Mouse (Mus musculus) intestine, postnatal 0 days (tissue): ENCODE data around the gene Hist1h4k. TPM values are rescaled to one million over a fixed set of nuclear protein-coding genes. Genes with fewer than 3 reads are reported as not detected.
A peak's percentile ranks its signal among the peaks of the same experiment; 100 is the strongest.
"Not testable (repeated sequence)": the region's sequence is repeated elsewhere in the genome, so short reads cannot be mapped to it uniquely, and the experiment has no call there.

Experiments
- ATAC-seq: fragments of 200-750 bp; cut with Nextera tagmentation; 2 replicates; pipeline ENCODE4 v1.8.0; 2017; ENCODE audit warnings: mild to moderate bottlenecking, moderate TSS enrichment, moderate library complexity
- H3K27ac ChIP-seq: fragments of 300-500 bp; sonication (generic); 2 replicates; pipeline ENCODE4 v1.5.1; 2014; ENCODE audit warnings: mild to moderate bottlenecking, low read depth, low read length, moderate library complexity
- H3K27me3 ChIP-seq: fragments of 300-500 bp; sonication (generic); replicated peaks from 2 replicates; pipeline ENCODE4 v1.6.1; 2014; ENCODE audit warnings: low read length, mixed read lengths; ENCODE audit not compliant: control insufficient read depth, insufficient read depth
- H3K36me3 ChIP-seq: fragments of 300-500 bp; sonication (generic); 2 replicates; pipeline ENCODE4 v1.6.1; 2014; ENCODE audit warnings: mild to moderate bottlenecking, moderate library complexity; ENCODE audit not compliant: control insufficient read depth, insufficient read depth
- H3K4me1 ChIP-seq: fragments of 300-500 bp; sonication (generic); replicated peaks from 2 replicates; pipeline ENCODE4 v1.6.1; 2014; ENCODE audit warnings: antibody characterized with exemption, low read length, mixed read lengths; ENCODE audit not compliant: control insufficient read depth, insufficient read depth
- H3K4me2 ChIP-seq: fragments of 300-500 bp; sonication (generic); replicated peaks from 2 replicates; pipeline ENCODE4 v1.6.1; 2014; ENCODE audit warnings: low read depth, mild to moderate bottlenecking, moderate library complexity
- H3K4me3 ChIP-seq: fragments of 300-500 bp; sonication (generic); 2 replicates; pipeline ENCODE4 v1.5.1; 2014; ENCODE audit warnings: low read depth, low read length
- H3K9ac ChIP-seq: fragments of 300-500 bp; sonication (generic); 2 replicates; pipeline ENCODE4 v1.6.1; 2014; ENCODE audit warnings: mild to moderate bottlenecking, low read depth, low read length
- H3K9me3 ChIP-seq: fragments of 300-500 bp; sonication (generic); 2 replicates; pipeline ENCODE4 v1.6.1; 2016; ENCODE audit warnings: mixed run types; ENCODE audit not compliant: control insufficient read depth
- CTCF ChIP-seq: sonication (generic); IDR thresholded peaks from 2 replicates; pipeline ENCODE4 v1.5.1; 2016; ENCODE audit warnings: low read depth, mild to moderate bottlenecking, control low read depth, antibody characterized with exemption, moderate library complexity
- WGBS: fragments of 180-500 bp; shearing (Covaris S2); extraction: QIAGEN DNeasy Blood & Tissue Kit; methylation state at CpG from one replicate; pipeline ENCODE4 v1.1.7; 2014; 5-methylcytosine and 5-hydroxymethylcytosine counted together
- polyA plus RNA-seq: library from polyadenylated mRNA; unstranded; fragments of >200 nt; fragmentation: Nextera tagmentation; extraction: Ambion mirVana; gene quantifications from 2 replicates; pipeline ENCODE4 v1.2.1, GENCODE M21; 2015

The Hist1h4k gene
- polyA plus RNA-seq, 1 experiment from 2014 or later, result 2.1 TPM

DNA sequence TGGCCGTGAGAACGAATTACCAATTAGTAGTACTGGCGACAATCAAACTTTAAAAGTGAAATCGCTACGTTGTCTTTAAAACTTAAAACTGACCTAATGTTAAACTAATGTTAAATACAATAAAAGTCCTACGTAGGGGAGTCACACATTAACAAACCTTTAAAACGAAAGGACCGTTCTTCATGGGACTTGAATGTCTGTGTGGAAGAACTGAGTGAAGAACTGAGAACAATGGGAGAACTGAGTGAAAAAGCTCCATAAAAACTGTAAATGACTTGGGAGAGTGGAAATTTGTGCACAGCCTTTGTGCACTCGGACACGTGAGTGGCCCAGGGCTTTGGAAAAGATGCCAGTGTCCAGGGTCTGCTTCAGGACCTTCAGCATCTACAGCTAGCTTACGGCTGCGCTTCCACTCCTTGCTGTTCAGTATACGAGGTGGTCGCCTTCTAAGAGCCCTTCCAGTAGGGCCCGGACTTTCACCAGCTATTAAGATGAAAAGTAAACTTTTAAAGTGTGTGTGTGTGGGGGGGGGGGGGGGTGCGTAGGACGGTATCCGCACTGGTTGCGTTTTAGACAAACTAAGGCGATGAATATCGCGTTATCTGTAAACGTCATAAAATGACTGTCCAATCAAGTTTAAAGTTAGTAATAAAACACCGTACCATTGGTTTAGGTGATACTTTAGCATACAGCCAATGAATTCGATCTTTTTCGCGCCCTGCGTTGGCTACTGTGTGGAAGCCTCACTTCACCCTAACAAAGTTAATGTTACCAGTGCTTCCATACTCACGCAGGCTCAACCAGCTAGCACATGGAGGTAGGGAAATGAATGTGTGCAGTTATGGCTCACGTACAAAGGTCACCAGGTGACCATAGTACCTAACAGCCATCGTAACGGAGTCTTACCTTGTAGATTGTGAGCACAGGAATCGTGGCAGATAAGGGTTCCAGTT is 28.8 kb upstream of the Hist1h4k start:
- peaks cover 9% of the 10 kb centered on the region; the same call in 1 of the 2 replicates for H3K4me1 ChIP-seq
- ATAC-seq, result peak; percentile 85
- no peaks in the 10 kb centered on the region for H3K9me3 ChIP-seq
- H3K36me3 ChIP-seq, result no peaks in the 10 kb centered on the region
- H3K27me3 ChIP-seq, result no peaks in the 10 kb centered on the region
- peak overlapping the region; percentile 91 for H3K4me2 ChIP-seq
- 1% methylated on average over 33 of the region's 33 CpGs for WGBS
- peak overlapping the region; percentile 67 for H3K9ac ChIP-seq
- H3K4me3 ChIP-seq, result peak overlapping the region; percentile 54
- no peak for TF ChIP-seq CTCF
- H3K27ac ChIP-seq, result peak overlapping the region; percentile 69

DNA sequence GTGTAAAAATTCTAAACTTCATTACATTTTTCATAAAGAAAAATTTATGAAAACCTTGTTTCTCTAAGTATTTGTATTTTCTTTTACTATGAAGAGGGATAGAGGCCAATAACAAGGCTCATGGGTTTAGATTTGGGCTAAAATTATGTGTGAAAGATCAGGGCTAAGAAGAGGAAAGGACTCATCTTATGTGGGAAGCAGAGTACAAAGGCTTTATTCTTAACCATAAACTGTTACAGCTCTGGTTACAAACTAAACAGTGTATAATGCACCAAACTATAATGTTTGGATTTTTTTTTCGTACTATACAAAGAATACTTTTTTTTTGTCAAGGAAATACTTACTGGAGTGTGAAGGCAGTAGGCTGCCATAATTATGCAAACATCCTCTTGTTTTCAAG is 5.4 kb upstream of the Hist1h4k start:
- Histone ChIP-seq H3K4me1 (no peaks in the 10 kb centered on the region; the same call in 1 of the 2 replicates), H3K4me3 (no peak overlapping the region), H3K4me2 (no peak overlapping the region), H3K27me3 (no peaks in the 10 kb centered on the region), H3K36me3 (no peaks in the 10 kb centered on the region), H3K9ac (no peak overlapping the region), H3K9me3 (no peaks in the 10 kb centered on the region), H3K27ac (no peak overlapping the region)
- TF ChIP-seq CTCF, result no peak
- no peak for ATAC-seq
- WGBS, result 67% methylated on average over 1 of the region's 1 CpGs

DNA sequence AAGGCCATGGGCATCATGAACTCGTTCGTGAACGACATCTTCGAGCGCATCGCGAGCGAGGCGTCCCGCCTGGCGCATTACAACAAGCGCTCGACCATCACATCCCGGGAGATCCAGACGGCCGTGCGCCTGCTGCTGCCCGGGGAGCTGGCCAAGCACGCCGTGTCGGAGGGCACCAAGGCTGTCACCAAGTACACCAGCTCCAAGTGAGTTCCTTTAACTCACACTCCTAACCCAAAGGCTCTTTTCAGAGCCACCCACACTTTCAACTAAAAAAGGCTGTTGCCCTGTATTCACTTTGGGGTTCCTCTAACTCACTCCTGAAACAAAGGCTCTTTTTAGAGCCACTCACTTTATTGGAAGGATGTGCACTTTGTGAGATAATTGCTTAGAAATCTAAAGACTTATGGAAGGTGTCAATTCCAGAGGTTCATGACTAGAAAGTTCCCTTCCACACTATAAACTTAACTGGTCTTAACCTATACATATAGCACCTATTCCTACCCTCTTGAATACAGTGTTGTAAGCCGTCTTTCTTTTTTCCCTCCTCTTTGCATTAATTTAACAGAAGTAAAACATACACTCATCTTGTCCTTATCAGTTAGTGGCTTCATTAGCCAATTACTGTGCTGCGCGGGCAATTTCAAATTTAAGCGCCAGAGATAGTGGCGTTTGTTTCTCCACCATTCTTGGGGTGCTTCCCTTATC is 4.1 kb upstream of the Hist1h4k start:
- H3K4me1 ChIP-seq, H3K9me3 ChIP-seq, ATAC-seq, H3K27me3 ChIP-seq, H3K36me3 ChIP-seq: not testable (repeated sequence)
- H3K4me2 ChIP-seq, result peak overlapping the region; percentile 75
- under 1% methylated on average over 24 of the region's 26 CpGs for WGBS
- H3K9ac ChIP-seq, result 0 out of 2 replicates have a peak overlapping the region, but pooled peaks have one; percentile 5
- H3K27ac ChIP-seq, result peak overlapping the region; percentile 54; the same call in 1 of the 2 replicates
- H3K4me3 ChIP-seq, result peak overlapping the region; percentile 42

- not testable (repeated sequence) for H3K4me1 ChIP-seq, H3K36me3 ChIP-seq, H3K27me3 ChIP-seq, H3K9me3 ChIP-seq
- peak; percentile 94 for ATAC-seq
- Histone ChIP-seq H3K9ac (0 out of 2 replicates have a peak within 1 kb of the TSS, but pooled peaks have one; percentile 5), H3K4me2 (peak within 1 kb of the TSS; percentile 75), H3K27ac (peak within 1 kb of the TSS; percentile 74), H3K4me3 (peak within 1 kb of the TSS; percentile 42)
- peak; percentile 54 for TF ChIP-seq CTCF
- WGBS, result under 1% methylated on average over 37 of the region's 50 CpGs
Measured at GRCm38 (mm10) chr13:21753524-21754285, 3.4 kb upstream of the Hist1h4k start, which contains the start of the genes Hist1h2ak and Hist1h2bn. TSS of gene Hist1h2ak (minus strand) at chr13:21753827. TSS of gene Hist1h2bn (plus strand) at chr13:21754123.

DNA sequence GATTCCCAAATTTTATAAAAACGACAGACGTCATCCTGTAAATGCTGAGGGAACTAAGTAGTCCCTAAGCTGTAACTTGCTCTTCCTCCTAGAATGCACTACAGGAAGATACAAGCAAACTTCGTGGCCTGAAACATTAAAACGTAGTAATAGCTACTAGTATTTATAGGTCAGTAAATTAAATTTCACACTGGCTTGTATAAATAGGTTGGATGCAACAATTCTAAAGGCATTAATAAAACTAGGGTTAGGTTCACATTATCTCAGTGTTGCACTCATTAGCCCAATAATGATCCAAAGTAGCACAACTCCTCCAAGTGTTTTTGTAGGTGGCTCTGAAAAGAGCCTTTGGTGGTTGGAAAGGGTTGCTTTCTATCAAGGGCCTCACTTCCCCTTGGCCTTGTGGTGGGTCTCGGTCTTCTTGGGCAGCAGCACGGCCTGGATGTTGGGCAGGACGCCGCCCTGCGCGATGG is 2.8 kb upstream of the Hist1h4k start:
- no peak for TF ChIP-seq CTCF
- peak overlapping the region; percentile 42 for H3K4me3 ChIP-seq
- peak overlapping the region; percentile 75 for H3K4me2 ChIP-seq
- H3K4me1 ChIP-seq, result no peaks in the 10 kb centered on the region
- ATAC-seq, result no peak
- peak overlapping the region; percentile 74 for H3K27ac ChIP-seq
- WGBS, result 2% methylated on average over 10 of the region's 10 CpGs
- H3K27me3 ChIP-seq, result no peaks in the 10 kb centered on the region
- no peak overlapping the region for H3K9ac ChIP-seq
- H3K9me3 ChIP-seq, result no peaks in the 10 kb centered on the region
- no peaks in the 10 kb centered on the region for H3K36me3 ChIP-seq
